Mouse (Mus musculus) mouse trophoblast stem cell (cell line): ENCODE measurements around the gene Pimreg.

Experiments used
- in situ Hi-C, 2 experiments: fragments of 300-500 bp; cut with MseI, MboI; formaldehyde crosslinking; loops; 2 replicates in 1 of 2; 3 replicates in 1 of 2; pipeline ENCODE4 v1.15.1; 2025

The Pimreg gene

DNA sequence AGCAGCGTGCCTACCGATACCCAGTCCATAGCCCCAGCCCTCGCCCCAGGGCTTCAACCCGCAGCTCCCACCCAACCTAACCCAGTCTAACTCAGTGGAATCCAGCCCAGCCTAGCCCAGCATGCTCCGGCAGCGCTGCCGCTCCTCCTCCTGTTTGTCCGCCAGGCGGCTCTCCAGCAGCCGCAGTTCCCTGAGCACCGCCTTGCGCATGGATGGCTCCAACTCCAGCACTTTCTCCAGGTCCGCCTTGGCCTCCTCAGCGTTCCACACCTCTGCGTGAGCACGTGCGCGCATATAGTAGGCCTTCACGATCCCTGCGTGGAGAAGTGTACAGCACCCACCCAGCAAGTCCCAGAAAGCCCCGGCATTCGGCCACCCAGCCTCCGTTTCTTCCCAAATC lies 12.7 kb upstream of the Pimreg start:
- in situ Hi-C loops = no loop called here

DNA sequence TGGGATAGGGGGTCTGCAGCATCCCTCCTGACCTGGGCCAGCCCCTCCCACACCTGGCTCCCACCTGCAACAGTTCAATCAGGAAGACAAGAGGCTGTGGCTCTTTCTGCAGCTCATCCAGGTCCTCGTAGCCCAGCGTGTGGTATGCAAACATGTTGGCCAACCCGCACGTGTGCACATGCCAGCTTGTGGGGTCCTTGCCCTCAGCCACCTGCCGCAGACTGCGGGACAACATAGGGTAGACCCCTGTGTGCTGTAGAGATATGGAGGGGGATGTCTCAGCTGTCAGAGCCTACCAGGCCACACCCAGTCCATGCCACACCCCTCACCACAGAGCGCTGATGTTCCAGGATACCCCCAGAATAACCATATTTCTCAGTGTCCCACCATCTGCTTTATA lies 10.5 kb upstream of the Pimreg start:
- in situ Hi-C loops = loop anchor here in 1 of 2 experiments (10.0 kb wide), 1 partner anchor 687 kb away; no protein-coding TSS in a partner anchor

DNA sequence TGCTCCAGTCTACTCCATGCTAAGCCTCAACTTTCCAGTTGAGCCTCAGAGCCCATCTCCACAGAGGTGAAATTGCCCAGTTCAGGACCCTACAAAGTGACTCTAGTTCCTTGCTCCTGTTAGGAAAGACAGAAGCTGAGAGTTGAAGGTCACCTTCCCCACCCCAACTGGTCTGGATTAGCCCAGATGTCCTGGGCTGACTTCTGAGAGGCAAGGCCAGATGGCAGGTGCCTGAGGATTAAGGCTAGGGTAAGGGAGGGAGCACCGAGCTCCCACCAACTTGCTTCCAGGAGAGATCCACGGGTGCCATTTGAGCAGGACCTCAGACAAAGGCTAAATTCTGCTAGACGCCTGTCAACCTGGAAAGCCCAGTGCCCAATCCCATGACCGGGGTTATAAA lies 9.7 kb upstream of the Pimreg start:
- in situ Hi-C loops = loop anchor here in 1 of 2 experiments (10.0 kb wide), 1 partner anchor 687 kb away; no protein-coding TSS in a partner anchor

DNA sequence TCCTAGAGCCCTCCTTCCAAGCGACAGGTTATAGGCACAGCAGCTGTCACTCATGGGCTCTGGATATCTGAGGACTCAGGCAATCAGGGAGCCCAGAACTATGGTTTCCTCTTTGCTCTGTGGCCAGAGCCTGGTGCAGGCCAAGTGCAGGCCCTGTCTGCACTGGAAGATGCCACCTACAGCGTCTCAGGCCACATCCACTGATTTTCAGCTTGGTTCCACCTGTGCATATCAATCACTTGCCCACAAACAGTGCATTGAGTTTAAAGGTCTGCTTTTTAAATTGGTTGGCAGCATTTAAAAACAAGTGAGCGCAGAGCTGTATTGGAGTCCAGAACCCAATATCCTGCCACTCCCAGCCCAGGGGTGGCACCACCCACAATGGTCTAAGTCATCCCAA lies 9.2 kb upstream of the Pimreg start:
- in situ Hi-C loops = loop anchor here in 1 of 2 experiments (10.0 kb wide), 1 partner anchor 688 kb away; no protein-coding TSS in a partner anchor

DNA sequence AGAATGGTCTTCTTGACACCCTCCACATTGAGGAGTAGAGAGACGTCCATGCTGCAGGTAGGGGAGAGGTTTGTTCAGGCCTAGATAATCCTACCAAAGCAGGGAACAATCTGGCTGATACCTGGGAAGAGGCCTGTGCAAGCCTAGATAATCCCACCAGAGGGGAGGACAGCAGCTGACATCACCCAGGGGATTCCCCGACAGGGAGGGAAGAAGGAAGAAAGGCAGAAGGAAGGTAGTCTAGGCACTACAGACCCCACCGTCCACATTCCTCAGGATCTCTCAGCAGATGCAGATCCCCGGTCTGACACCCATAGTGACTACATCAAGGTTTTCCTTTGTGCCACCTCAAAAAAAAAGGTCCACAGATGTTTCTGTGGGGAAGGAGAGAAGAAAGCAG lies 4.4 kb upstream of the Pimreg start, which contains the start of gene Aipl1:
TSS of gene Aipl1 (minus strand) at position 101 of the 400 bp plus-strand sequence.
- in situ Hi-C loops = loop anchor here in 1 of 2 experiments (10.0 kb wide), 1 partner anchor 693 kb away; no protein-coding TSS in a partner anchor

DNA sequence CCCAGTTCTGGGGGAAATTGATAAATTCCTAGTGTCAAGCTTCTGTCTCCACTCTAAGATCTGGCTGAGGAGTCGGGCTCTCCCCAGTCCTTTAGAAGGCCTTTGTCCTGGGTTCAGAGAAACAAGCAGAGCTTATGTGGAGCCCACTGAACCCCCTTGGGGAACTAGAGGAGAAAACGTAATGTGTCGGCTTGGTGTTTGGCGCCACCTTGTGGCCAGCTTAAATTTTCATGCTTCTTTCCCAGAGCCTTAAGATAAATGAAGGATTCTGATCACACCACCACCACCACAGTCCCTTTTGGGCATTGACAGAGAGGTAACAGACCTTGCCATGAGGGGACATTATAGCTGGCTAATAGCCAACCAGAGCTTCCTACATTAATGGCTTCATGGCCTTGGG lies 3.8 kb upstream of the Pimreg start:
- in situ Hi-C loops = loop anchor here in 1 of 2 experiments (10.0 kb wide), 1 partner anchor 693 kb away; no protein-coding TSS in a partner anchor

DNA sequence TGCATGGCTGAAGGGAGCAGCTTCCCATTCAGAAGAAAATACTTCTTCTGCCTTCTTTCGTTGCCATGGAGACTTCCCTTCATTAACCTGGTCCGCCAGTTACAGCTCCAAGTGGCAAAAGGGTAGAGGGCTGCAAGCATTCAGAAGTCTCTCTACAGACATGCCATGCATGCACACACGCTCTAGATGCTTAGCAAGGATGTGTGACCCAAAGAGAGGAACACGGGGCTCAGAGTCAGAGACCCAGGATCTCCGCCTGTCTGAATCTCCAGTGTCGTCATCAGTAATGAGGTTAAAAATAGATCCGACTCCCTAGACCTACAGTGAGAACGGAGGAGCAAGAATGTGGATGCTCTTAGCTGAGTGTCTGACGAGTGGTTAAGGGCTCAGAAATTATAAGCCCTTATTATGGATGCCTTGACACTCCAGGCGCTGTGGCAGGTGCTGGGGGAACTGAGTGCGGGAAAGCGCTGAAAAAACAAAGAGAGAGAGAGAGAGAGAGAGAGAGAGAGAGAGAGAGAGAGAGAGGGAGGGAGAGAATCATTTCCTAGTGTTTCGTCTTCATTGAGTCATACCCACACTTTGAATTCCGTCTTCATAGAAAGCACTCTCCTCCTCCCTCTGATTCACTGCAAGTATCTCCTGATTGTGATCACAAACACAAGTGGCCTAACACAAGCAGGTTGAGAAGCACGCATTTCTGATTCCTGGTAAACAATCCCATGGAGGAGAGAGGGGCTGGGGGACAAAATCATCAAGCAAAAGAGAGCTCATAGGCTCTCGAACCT lies 2.0 kb upstream of the Pimreg start:
- in situ Hi-C loops = loop anchor here in 1 of 2 experiments (10.0 kb wide), 1 partner anchor 695 kb away; no protein-coding TSS in a partner anchor

DNA sequence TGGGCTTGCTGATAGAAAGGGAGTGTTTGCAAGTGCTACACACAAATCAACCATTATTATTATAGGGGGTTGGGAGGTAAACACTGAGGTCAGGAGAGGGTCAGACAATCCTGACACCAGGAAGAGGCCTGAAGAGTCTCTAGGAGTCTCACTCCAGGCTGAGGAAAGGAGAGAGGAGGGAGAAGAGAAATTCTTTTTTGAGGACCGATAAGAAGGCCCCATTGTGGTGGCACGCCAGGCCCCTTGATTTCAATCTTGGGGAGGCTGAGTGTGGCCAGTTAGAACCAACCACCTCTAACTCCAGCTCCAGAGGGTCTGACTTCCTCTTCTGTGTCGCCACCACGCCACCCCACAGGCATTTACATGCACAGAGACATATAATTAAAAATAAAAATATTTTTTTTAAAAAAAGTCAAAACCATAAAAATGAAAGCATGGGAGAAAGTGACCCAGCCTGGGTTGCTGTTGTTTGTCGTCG lies 503 bp upstream of the Pimreg start:
- in situ Hi-C loops = no loop called here

DNA sequence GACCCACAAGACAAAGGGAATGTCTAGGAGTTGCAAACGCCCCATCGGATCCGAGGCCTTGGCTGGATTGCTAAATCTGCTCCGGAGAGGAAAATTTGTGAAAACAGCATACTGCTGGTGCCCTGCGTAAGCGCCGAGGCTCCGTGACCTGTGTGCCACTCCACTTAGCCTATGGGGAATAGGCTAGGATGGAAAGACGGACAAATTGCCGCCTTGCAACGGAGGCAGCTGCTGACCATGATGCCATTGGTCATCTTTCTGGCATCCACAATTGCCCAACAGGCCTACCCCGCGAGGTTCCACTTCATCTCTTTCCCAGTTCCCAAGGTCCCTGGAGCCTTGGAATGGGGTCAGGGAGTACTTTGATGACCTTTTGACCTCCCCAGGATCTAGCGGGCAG lies 799 bp downstream of the Pimreg start:
- in situ Hi-C loops = no loop called here

DNA sequence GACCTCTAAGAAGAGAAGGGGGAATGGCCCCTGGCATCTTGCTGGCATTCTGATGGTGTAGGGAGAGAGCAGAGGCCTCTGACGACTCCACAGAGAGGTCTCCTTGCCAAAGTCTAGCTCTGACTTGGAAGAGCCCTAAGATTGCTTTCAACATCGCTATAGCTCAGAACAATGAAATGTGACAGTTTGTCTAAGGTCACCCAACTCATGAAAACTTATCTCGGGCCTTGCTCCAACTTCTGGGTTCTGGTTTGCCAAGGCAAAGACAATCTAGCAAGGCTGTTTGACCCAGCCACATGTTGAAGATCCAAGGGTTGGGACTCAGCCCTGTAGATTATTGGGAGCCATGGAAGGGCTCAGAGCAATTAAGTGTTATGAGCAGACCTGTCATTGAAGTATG lies 2.4 kb downstream of the Pimreg start:
- in situ Hi-C loops = no loop called here

DNA sequence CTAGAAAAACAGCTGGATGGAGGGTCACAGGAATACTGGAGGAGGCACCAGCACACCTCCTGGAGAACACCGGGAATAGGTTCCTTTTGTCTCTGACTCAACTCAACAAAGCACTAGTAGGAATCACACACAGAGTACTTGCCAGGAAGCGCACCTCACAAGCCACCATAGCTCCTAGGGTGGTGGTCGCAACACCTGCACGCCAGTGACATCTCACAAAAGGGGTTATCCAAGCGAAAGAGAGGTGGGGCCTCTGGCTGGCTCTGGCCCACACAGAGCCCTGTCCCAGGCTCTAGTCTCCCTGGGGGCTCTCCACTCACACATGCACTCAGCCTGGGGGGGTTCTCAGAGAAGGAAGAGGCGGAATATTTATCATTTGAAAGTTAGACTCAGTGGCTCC lies 6.9 kb downstream of the Pimreg start:
- in situ Hi-C loops = no loop called here

DNA sequence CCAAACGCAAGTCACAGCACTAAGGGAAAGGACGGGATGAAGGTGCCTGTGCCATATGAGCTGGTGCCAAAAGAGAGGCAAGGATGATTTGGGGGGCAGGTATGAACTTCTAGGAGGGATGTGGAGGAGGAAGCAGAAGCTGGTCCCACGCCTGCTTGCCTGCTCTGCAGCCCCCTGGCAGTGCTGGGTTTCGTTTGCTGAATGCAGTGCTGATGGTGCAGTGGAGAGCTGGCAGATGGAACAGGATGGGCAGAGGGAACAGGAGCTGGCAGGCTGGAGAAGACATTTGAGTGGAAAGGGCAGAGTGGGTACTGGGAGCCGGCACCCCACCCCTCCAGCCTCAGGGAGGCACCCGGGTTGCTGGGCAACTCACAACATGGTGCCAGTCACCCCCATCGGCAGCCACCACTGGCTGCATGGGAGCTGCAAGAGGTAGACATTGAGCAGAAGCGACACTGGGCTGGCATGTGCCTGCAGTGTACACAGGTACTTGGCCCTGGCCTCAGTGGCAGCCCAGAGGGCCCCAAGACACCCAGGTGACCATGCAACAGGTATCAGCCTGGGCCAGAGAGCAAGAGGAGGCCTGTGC lies 7.4 kb downstream of the Pimreg start:
- in situ Hi-C loops = no loop called here

DNA sequence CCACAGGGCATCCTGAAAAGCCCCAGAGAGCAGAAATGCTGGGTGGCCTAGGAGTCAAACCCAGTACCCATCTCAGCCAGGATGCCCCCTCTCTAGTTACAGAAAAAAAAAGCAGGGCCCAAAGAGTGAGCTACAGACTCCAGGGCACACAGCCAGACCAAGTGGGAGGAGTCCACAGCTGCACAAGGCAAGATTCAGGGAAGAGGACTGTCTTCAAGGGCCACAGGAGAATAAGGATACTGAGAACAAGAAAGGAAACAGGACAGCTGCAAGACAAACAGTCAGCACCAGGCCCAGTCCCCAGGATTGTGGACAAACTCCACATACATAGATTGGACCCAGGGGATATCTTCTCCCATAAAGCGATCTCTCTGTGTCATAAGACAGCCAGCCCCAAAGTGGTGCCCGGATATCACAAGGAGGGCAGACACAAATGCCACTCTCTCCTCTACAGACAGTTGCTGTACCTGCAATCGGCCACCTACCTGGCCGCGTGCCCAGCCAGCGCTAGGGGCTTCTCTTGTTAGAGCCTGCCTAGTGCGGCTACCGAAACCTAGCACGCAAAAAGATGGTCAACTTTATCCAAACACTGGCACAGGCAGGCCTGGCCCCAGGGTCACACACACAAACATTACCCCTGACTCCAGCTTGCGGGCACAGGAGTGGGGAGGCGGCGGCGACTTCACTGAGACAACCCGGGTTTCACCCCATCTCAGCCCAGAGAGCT lies 8.5 kb downstream of the Pimreg start:
- in situ Hi-C loops = loop anchor here in 1 of 2 experiments (10.0 kb wide), 1 partner anchor 114 kb away; no protein-coding TSS in a partner anchor

DNA sequence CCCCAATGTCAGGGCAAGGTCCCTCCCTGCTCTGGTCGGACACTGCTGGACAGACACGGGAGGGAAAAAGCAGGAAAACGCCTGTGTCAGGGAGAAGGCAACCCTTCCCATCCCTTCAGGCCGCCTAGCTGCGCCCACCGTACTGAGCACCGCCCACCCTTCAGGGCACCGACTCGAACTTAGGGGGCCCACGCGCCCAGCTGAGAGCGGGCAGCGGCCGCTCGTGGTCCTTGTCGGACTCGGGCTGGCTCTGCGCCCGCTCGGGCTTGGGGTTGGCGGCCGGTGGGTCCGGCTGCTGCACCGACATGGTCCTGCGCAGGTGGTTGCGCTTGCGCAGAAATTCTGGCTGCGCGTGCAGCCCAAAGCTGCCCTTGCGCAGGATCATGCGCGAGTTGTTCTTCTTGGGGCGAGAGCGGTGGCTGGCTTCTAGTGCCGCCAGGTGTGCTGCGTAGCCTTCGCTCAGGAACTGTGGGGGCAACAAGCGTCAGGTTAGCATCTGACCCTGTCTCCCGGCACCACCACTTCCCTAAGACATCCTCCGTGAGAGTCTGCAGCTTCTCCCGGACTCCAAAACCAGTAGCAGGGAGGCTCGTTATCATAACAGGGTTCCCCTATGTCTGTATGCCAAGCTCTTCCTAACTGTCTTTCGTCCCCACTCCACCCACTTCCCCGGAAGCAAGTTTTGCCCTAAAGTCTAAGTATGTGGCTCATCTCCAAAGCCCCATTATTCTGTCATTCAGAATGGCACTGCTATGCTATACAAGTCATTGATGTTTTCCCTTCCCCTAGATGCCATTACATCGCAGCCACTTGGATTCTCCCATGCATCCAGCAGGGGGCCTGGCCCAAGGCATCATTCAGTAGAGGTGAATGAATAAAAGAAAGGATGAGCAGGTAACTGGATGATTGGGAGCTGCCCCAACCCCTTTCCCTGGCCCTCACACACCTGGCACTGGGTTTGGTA lies 9.3 kb downstream of the Pimreg start:
- in situ Hi-C loops = loop anchor here in 1 of 2 experiments (10.0 kb wide), 1 partner anchor 114 kb away; no protein-coding TSS in a partner anchor

DNA sequence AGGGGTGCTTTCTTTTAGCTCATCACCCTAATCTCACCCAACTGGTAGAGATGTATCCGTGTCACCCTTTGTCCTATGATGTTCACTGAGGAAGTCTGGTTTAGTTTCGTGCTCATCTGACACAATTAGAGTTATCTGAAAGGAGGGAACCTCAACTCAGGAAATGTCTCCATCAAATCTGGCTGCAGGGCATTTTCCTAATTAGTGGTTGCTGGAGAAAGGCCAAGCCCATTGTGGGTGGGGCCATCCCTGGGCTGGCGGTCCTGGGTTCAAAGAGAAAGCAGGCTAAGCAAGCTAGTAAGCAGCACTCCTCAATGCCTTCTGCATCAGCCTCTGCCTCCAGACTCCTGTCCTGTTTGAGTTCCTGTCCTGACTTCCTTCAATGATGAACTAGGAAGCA lies 10.4 kb downstream of the Pimreg start:
- in situ Hi-C loops = loop anchor here in 1 of 2 experiments (10.0 kb wide), 1 partner anchor 113 kb away; no protein-coding TSS in a partner anchor

DNA sequence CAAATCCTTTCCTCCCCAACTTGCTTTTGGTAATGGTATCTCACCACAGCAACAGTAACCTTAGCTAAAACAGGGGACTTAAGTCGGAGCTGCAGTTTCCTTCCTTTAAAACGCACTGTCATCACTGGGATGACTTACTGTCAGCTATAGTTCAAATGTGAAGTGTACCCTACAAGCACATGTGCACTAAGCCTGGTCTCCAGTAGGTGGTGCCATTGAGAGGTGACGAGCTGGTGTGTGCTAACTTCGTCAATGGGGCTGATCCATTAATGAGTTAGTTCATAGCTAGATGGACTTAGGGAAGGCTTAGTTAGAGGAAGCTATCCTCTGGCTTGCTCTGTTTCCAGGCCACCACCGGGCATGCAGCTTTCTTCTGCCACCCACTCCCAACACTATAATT lies 10.8 kb downstream of the Pimreg start:
- in situ Hi-C loops = loop anchor here in 1 of 2 experiments (10.0 kb wide), 1 partner anchor 112 kb away; no protein-coding TSS in a partner anchor

DNA sequence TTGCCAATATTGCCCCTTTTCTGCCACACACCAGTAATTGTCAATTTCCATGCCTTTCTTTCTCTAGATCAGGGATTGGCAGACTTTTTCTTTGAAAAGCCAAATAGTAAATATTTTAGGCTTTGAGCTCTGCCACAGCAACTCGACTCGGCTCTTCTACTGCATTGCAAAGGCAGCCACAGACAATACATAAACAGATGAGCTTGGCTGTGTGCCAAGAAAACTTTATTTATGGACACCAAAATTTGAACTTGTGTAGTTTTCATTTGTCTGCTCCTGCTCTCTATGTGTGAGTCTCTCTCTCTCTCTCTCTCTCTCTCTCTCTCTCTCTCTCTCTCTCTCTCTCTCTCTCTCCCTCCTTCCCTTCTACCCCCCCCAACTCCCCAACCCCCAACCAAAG lies 13.3 kb downstream of the Pimreg start:
- in situ Hi-C loops = loop anchor here in 1 of 2 experiments (10.0 kb wide), 1 partner anchor 110 kb away; no protein-coding TSS in a partner anchor

DNA sequence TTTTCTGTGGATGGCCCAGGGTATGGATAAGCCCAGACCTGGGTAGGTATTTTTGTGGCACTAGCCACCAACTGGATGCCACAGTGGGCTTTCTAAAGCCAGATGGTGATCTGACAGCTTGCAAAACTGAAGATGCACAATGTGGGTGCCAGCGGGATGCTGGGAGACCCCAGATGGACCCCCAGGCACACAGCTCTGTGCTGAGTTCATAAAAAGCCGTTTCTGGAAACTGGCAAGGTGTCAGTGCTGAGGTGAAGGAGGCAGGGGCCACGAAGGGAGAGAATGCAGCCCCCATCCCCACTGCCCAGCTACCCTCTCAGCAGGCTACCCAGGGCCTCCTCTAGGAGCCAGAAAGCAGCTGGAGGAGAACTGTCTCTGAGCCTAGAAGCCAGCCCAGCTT lies 15.3 kb downstream of the Pimreg start:
- in situ Hi-C loops = loop anchor here in 1 of 2 experiments (10.0 kb wide), 1 partner anchor 108 kb away; no protein-coding TSS in a partner anchor

DNA sequence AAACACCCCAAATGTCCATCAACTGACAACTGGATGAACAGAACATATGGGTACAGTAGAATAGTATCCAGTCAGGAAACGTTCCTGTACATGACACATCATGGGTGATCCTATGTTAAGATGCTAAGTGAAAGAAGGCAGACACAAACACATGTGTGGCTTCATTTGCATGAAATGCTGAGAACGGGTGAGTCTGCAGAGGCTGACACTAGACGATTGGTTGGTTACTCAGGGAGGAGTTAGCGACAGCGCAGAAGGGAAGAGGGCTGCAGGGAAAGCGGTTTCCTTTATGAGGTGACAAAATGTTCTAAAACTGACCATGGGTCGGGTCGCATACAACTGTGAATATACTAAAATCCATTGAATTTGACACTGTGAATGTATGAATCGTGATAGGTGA lies 18.6 kb downstream of the Pimreg start:
- in situ Hi-C loops = no loop called here

DNA sequence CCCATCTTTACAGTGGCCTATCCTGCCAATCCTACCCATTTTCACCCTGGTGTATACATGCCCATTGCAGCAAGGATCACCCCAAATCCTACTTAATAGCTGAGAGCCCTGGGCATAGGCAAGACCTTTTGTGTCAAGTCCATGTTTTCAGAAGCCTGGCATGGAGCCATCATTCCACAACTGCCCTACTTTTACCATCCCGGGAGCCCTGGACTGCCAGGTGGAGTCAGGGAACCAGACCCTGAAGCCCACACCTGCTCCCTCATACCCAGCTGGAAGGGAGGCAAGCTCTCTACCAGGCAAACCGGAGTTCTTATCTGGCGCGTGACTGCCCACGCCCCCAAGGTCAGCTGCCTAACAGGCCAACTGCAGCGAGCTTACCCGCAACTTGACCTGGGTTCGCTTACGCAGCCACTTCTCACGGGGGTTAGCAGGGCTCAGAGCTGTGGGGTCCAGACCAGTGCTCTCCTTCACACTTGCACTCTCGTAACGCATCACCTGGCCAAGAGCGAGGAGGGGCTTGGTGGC lies 19.3 kb downstream of the Pimreg start:
- in situ Hi-C loops = no loop called here
